Mouse (Mus musculus) cerebellum, adult (tissue): Measurements from ENCODE around the gene Vmn1r200.
"Not testable (repeated sequence)": the region's sequence is repeated elsewhere in the genome, so short reads cannot be mapped to it uniquely, and the experiment has no call there.

Experiments
- ATAC-seq: cut with Nextera tagmentation; 2 replicates; pipeline ENCODE4 v1.9.2; 2017; ENCODE audit warnings: mild to moderate bottlenecking, moderate library complexity, mixed read lengths; ENCODE audit not compliant: insufficient number of reproducible peaks, low FRiP score, low TSS enrichment

The Vmn1r200 gene

GRCm38 (mm10) chr13:22390073-22390472 is at the start of gene Vmn1r200:
Gene Vmn1r200 (plus strand): TSS chr13:22390373.
- no peak for ATAC-seq

GRCm38 (mm10) chr13:22350064-22350463 is 40.1 kb upstream of the Vmn1r200 start, which contains the start of gene Vmn1r198:
Gene Vmn1r198 (plus strand): TSS chr13:22350364.
- ATAC-seq: no peak

- ATAC-seq: no peak
These were observed 39.4 kb upstream of the Vmn1r200 start for GRCm38 (mm10) chr13:22350813-22351212.

- ATAC-seq: no peak
These were observed 10.7 kb upstream of the Vmn1r200 start, which contains the start of gene Vmn1r199 for GRCm38 (mm10) chr13:22379518-22379917. Gene Vmn1r199 (plus strand): TSS chr13:22379818.

GRCm38 (mm10) chr13:22381128-22381527 is 9.0 kb upstream of the Vmn1r200 start:
- not testable (repeated sequence) for ATAC-seq

GRCm38 (mm10) chr13:22383401-22383800 is 6.8 kb upstream of the Vmn1r200 start:
- ATAC-seq: no peak

- ATAC-seq: no peak
These were observed 3.1 kb upstream of the Vmn1r200 start for GRCm38 (mm10) chr13:22387050-22387449.

GRCm38 (mm10) chr13:22402978-22403377 is 12.8 kb downstream of the Vmn1r200 start:
- no peak for ATAC-seq
